Mouse (Mus musculus): Measurements from ENCODE around the gene Slc44a2. TPM values are rescaled to one million over a fixed set of nuclear protein-coding genes. Genes with fewer than 3 reads are reported as not detected.

Slc44a2 gene
- polyA plus RNA-seq, 1 experiment from 2014 or later: 63.6 TPM

- H3K27ac ChIP-seq: no peak overlapping the region
- H3K4me3 ChIP-seq: no peak overlapping the region
- H3K27me3 ChIP-seq: no peaks in the 10 kb centered on the region
- ATAC-seq: no peak
- no peaks in the 10 kb centered on the region for H3K4me1 ChIP-seq
- WGBS: 87% methylated on average over 11 of the region's 11 CpGs
- H3K9me3 ChIP-seq (replicated peaks): no peaks in the 10 kb centered on the region
- no peak overlapping the region for H3K4me2 ChIP-seq
- H3K9ac ChIP-seq: no peak overlapping the region
- peaks cover 97% of the 10 kb centered on the region for H3K36me3 ChIP-seq (ENCODE audit: poor library complexity, severe bottlenecking)
These were observed 82.3 kb downstream of the Slc44a2 start for GRCm38 (mm10) chr9:21402764-21403253.

GRCm38 (mm10) chr9:21403745-21404144, 83.2 kb downstream of the Slc44a2 start:
- H3K36me3 ChIP-seq (ENCODE audit: poor library complexity, severe bottlenecking): peaks cover 88% of the 10 kb centered on the region
- no peaks in the 10 kb centered on the region for H3K4me1 ChIP-seq
- no peak overlapping the region for H3K4me2 ChIP-seq
- no peak overlapping the region for H3K27ac ChIP-seq
- H3K4me3 ChIP-seq: no peak overlapping the region
- no peak overlapping the region for H3K9ac ChIP-seq
- H3K27me3 ChIP-seq: no peaks in the 10 kb centered on the region
- 95% methylated on average over 5 of the region's 5 CpGs for WGBS
- no peak for ATAC-seq
- H3K9me3 ChIP-seq (replicated peaks): no peaks in the 10 kb centered on the region

Other genes starting within 250 kb of the Slc44a2 start
- gene Gm49373, start 247.6 kb upstream of the Slc44a2 start, polyA plus RNA-seq (2015; fragmentation: Nextera tagmentation; extraction: Ambion mirVana): 0.78 and 1.2 TPM in 2 replicates
- 46.0 and 51.9 TPM in 2 replicates for gene Fdx1l, start 247.1 kb upstream of the Slc44a2 start, polyA plus RNA-seq (2015; fragmentation: Nextera tagmentation; extraction: Ambion mirVana)
- gene Gm38431, start 228.7 kb upstream of the Slc44a2 start, polyA plus RNA-seq (2015; fragmentation: Nextera tagmentation; extraction: Ambion mirVana): 1.5 and 2.1 TPM in 2 replicates
- 41.0 and 47.5 TPM in 2 replicates for gene Raver1, start 228.7 kb upstream of the Slc44a2 start, polyA plus RNA-seq (2015; fragmentation: Nextera tagmentation; extraction: Ambion mirVana)
- 9.1 and 11.3 TPM in 2 replicates for gene Tyk2, start 189.5 kb upstream of the Slc44a2 start, polyA plus RNA-seq (2015; fragmentation: Nextera tagmentation; extraction: Ambion mirVana)
- 229 and 232 TPM in 2 replicates for gene Cdc37, start 170.7 kb upstream of the Slc44a2 start, polyA plus RNA-seq (2015; fragmentation: Nextera tagmentation; extraction: Ambion mirVana)
- 15.7 TPM in 2 replicates for gene Pde4a, start 155.0 kb upstream of the Slc44a2 start, polyA plus RNA-seq (2015; fragmentation: Nextera tagmentation; extraction: Ambion mirVana)
- gene Keap1, start 81.3 kb upstream of the Slc44a2 start, polyA plus RNA-seq (2015; fragmentation: Nextera tagmentation; extraction: Ambion mirVana): 55.7 and 60.0 TPM in 2 replicates
- 0.37 and 0.55 TPM in 2 replicates for gene S1pr5, start 72.3 kb upstream of the Slc44a2 start, polyA plus RNA-seq (2015; fragmentation: Nextera tagmentation; extraction: Ambion mirVana)
- 60.2 and 60.3 TPM in 2 replicates for gene Atg4d, start 55.4 kb upstream of the Slc44a2 start, polyA plus RNA-seq (2015; fragmentation: Nextera tagmentation; extraction: Ambion mirVana)
- 15.4 and 20.1 TPM in 2 replicates for gene Kri1, start 32.7 kb upstream of the Slc44a2 start, polyA plus RNA-seq (2015; fragmentation: Nextera tagmentation; extraction: Ambion mirVana)
- gene Cdkn2d, start 29.3 kb upstream of the Slc44a2 start, polyA plus RNA-seq (2015; fragmentation: Nextera tagmentation; extraction: Ambion mirVana): 85.4 and 88.3 TPM in 2 replicates
- 0.39 and 0.52 TPM in 2 replicates for gene Ap1m2, start 8.4 kb upstream of the Slc44a2 start, polyA plus RNA-seq (2015; fragmentation: Nextera tagmentation; extraction: Ambion mirVana)
- gene Ilf3, start 47.2 kb downstream of the Slc44a2 start, polyA plus RNA-seq (2015; fragmentation: Nextera tagmentation; extraction: Ambion mirVana): 310 and 349 TPM in 2 replicates
- 46.9 and 55.9 TPM in 2 replicates for gene Qtrt1, start 91.1 kb downstream of the Slc44a2 start, polyA plus RNA-seq (2015; fragmentation: Nextera tagmentation; extraction: Ambion mirVana)
- gene Dnm2, start 104.2 kb downstream of the Slc44a2 start, polyA plus RNA-seq (2015; fragmentation: Nextera tagmentation; extraction: Ambion mirVana): 71.8 and 72.4 TPM in 2 replicates
- gene Tmed1, start 189.6 kb downstream of the Slc44a2 start, polyA plus RNA-seq (2015; fragmentation: Nextera tagmentation; extraction: Ambion mirVana): 59.2 and 69.3 TPM in 2 replicates
- gene AB124611, start 205.5 kb downstream of the Slc44a2 start, polyA plus RNA-seq (2015; fragmentation: Nextera tagmentation; extraction: Ambion mirVana): 5.3 and 5.4 TPM in 2 replicates
- 28.5 and 29.9 TPM in 2 replicates for gene Carm1, start 226.2 kb downstream of the Slc44a2 start, polyA plus RNA-seq (2015; fragmentation: Nextera tagmentation; extraction: Ambion mirVana)

All from forebrain, embryonic 13.5 days (tissue).